Mouse (Mus musculus) thymus, postnatal 14 days (tissue): ENCODE data around the gene Hist1h4k.

Source experiments
- DNase-seq: peaks from one replicate; pipeline ENCODE4 v3.0.0; 2021

Gene Hist1h4k

DNA sequence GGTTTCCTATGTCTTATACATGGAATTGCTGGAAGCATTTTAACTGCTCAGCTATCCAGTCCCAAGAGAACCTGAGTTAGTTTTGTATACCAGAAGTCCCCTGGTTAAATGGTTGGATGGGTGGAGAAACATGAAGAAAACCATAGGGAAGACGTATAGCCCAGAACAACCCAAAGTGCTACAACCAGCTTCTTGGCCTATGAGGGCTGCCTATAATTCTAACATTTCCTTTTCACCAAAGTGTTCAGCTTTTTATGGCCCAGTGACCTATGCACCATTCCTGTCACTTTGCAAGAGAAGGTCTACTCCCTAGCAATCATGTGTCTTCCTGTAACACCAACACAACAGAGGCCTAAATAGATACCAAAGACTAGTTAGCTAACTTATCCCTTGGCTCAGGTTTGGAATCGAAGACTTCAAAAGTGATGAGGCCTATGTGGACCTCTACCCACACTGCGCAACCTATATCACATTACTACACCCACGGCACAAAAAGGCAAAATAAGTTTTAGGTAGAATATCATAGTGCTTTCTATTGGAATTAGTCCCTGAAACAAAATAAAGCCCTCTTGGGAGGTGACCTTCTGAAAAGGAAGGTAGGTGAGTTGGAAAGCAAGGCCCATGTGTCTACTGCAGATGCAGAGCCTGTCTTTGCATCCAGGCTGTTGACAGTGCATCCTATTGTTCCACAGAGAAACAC is 31.8 kb downstream of the Hist1h4k start:
- no peak for DNase-seq

GRCm38 (mm10) chr13:21717397-21718357 is 32.6 kb downstream of the Hist1h4k start, which contains the start of gene Hist1h3h:
Hist1h3h (plus strand) TSS chr13:21717659.
- peak; percentile 90 for DNase-seq

DNA sequence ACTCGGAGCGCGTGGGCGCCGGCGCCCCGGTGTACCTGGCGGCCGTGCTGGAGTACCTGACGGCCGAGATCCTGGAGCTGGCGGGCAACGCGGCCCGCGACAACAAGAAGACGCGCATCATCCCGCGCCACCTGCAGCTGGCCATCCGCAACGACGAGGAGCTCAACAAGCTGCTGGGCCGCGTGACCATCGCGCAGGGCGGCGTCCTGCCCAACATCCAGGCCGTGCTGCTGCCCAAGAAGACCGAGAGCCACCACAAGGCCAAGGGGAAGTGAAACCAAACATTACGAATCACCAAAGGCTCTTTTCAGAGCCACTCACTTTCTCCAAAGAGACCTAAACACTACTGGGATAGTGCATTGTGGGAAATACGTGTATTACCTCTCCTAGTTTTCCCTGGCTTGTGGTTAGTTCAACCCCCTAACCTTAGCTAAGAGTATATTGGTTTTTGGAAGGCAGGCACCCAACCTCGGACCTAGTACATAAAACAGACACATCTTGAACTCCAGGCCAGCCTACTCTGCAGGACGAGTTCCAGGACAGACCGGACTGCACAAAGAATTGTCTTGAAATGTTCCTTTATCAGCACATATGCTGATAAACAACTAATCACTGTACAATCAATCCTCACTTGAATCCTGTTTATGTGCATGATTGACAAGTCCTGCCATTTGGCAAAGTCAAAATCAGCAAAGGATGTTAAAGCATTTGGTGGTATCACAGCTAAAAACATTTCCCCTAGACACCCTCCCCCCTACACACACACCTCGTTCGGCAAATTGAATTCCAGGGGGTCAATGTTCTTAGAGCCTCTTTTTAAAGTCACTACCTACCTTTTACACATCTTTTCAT is 33.5 kb downstream of the Hist1h4k start:
- peak; percentile 29 for DNase-seq

- peak; percentile 88 for DNase-seq
These were observed 34.3 kb downstream of the Hist1h4k start, which contains the start of the genes Hist1h2bl and Hist1h2ai for GRCm38 (mm10) chr13:21715864-21716539. Hist1h2bl (minus strand) TSS chr13:21716143. Hist1h2ai (plus strand) TSS chr13:21716422.

DNA sequence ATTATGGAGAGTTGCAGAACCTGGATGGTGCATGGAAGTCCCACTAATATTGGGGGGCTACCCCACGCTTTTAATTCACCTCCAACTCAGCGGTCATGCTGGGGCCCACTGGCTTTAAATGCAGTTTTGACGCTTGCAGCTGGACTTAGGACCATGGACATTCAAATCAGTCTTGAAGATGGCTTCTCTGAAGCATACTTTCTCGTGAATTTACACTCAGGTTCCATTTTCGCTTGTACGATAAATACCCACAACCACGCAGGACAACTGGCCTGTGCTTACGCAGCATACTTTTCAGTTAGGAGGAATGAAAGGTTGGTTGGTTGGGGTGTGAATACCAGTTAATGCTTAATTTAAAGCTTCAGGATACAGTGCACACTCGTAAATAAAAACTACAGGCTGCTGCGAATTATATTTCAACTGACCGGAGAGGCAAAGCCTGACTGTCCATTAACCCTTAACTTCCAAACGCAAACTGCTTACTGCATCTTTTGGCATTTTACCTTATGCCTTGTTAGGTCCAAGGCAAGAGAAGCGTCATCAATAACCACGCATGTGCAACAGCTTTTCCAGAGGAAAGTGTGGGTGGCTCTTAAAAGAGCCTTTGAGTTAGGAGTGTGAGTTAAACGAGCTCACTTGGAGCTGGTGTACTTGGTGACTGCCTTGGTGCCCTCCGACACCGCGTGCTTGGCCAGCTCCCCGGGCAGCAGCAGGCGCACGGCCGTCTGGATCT is 35.0 kb downstream of the Hist1h4k start:
- DNase-seq, result peak; percentile 9

DNA sequence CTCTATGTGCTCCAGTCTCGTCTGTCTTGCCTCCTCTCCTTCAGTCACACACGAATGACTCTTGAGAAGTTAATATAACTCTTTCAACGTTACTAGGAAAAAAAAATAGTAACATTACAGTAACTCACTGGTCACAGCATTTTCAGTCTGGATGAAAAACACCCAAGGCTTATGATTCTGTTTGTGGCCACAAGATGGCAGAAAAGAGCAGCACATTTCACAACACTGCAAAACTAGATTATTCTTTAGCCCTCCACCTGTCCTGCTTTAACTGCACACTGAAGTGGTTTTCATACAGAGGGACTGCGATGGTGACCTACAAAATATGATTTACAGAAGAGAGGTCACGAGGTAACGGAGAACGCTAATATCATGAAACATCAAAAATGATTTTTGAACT is 35.6 kb downstream of the Hist1h4k start:
- peak; percentile 70 for DNase-seq

GRCm38 (mm10) chr13:21711698-21712097 is 38.6 kb downstream of the Hist1h4k start:
- no peak for DNase-seq

DNA sequence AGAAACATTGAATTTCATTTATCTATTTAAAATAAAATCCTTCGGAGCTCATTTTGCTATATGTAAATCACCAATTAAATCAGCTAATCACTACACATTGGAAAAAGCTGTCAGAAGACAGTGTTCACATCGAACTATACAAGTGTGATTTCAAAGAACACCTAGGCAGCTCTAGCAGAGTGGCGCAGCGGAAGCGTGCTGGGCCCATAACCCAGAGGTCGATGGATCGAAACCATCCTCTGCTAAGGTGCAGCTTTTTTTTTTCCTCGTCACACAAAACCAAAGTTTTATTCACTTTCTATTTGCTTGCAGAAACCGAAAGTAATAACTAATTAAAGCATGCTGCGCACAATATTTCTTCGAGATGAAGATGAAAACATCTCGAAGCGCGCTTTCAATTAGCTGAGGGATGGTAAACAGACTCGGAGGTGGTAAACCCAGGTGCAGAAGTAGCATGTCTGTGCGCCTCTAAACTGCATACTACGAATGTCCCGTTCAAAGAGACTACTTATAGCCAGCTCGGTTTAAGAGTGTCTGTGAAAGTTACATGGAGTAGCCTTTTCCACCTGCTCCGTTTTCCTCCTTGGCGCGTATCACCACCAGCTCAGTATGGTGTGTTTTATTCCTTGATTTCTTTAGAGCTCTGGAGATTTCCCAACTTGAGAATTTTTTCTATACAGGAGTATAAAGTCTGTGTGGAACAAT is 39.3 kb downstream of the Hist1h4k start:
- DNase-seq, result peak; percentile 85

DNA sequence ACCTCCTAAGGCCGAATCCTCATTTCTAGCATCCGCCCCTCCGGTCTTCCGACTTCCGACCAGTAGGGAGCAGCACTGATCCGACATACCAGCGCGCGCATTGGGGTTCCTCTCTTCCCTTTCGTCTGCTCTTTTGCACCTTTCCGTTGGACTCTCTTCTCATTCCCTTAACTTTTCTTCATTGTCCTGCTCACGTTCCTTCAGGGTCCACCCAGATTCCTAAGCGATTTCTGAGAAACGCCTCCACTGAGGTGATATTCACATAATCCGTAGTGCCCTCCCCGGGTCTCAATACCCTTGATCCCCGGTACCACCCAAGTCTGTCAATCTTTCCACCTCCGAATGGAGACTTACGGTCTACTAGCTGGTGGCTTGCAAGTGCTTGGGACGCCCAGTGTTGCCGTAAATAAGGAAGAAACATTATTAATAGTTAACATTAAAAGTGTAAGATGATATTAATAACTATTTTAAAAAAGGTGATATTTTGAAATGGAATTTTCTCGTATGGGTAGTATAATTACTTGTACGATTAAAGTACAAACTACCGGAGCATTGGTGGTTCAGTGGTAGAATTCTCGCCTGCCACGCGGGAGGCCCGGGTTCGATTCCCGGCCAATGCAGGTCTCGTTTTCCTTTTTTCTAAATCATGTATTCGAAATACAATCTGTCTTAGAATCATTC is 40.1 kb downstream of the Hist1h4k start:
- DNase-seq, result peak; percentile 92

DNA sequence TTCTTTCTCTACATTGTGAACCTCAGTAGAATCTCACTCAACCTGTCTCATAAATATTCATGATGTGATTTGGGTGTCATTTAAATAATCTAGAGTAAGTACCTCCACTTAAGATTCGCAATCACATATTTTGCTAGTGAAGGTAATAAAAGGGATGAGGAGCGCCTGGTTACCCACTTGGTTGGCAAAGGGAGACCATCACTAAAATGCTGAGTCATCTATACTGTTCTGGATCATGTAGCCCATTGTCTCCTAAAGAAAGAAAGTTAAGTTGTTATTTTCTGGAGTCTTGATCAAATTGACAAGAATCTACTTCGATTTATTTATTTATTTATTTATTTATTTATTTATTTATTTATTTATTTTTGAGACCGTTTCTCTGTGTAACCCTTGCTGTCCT is 43.6 kb downstream of the Hist1h4k start:
- DNase-seq, result no peak
